Mouse (Mus musculus) intestine, embryonic 15.5 days (tissue): ENCODE data around the gene Synj2. TPM values are rescaled to one million over a fixed set of nuclear protein-coding genes. Genes with fewer than 3 reads are reported as not detected.

Source experiments
- ATAC-seq: fragments of 200-750 bp; cut with Nextera tagmentation; 2 replicates; pipeline ENCODE4 v1.8.0; 2017; ENCODE audit warnings: moderate TSS enrichment, moderate library complexity
- H3K27ac ChIP-seq: fragments of 300-500 bp; sonication (generic); 2 replicates; pipeline ENCODE4 v1.5.1; 2015; ENCODE audit warnings: mild to moderate bottlenecking, inconsistent platforms
- H3K27me3 ChIP-seq: fragments of 300-500 bp; sonication (generic); replicated peaks from 2 replicates; pipeline ENCODE4 v1.6.1; 2015; ENCODE audit warnings: inconsistent platforms
- H3K36me3 ChIP-seq: fragments of 300-500 bp; sonication (generic); 2 replicates; pipeline ENCODE4 v1.6.1; 2015; ENCODE audit warnings: inconsistent platforms
- H3K4me1 ChIP-seq: fragments of 300-500 bp; sonication (generic); replicated peaks from 2 replicates; pipeline ENCODE4 v1.6.1; 2015; ENCODE audit warnings: inconsistent platforms
- H3K4me2 ChIP-seq: fragments of 300-500 bp; sonication (generic); replicated peaks from 2 replicates; pipeline ENCODE4 v1.6.1; 2015; ENCODE audit warnings: mild to moderate bottlenecking, inconsistent platforms
- H3K4me3 ChIP-seq: fragments of 300-500 bp; sonication (generic); replicated peaks from 2 replicates; pipeline ENCODE4 v1.5.1; 2015; ENCODE audit warnings: inconsistent platforms
- H3K9ac ChIP-seq: fragments of 300-500 bp; sonication (generic); 2 replicates; pipeline ENCODE4 v1.6.1; 2015; ENCODE audit warnings: inconsistent platforms
- H3K9me3 ChIP-seq: fragments of 300-500 bp; sonication (generic); 2 replicates; pipeline ENCODE4 v1.6.1; 2016; ENCODE audit warnings: inconsistent platforms
- WGBS: fragments of 180-500 bp; shearing (Covaris S2); methylation state at CpG from one replicate; pipeline ENCODE4 v1.1.7; 2015; 5-methylcytosine and 5-hydroxymethylcytosine counted together
- polyA plus RNA-seq: library from polyadenylated mRNA; unstranded; fragments of >200 nt; fragmentation: Nextera tagmentation; extraction: Ambion mirVana; gene quantifications from 2 replicates; pipeline ENCODE4 v1.2.1, GENCODE M21; 2015

The Synj2 gene
- polyA plus RNA-seq, 1 experiment from 2014 or later: 4.8 TPM

DNA sequence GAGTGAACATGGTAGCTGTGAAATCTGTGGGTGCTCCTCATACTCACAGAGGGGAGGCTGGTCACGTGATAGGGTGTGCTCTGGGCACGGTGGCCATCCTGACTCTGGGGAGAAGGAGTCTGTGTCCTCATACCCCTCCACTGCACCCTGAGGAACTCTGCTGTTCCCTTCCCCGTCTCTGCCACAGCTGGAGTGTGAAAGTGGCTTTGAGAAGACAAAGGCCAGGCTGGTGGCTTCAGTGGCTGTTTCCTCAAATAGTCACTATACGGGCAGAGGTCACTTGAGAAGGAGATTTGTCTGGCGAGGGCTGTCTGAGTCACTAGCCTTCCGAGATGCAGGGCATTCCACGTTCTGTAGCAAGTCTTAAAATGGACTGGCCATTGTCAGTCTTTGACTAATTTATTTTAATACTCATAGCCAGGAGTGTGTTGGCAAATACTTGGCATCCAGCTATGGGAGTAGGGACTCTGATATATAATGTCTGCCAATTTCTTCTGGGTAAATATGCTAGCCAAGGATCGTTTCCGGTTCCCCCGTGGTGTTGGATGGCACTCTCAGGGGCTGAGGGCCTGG, 37.5 kb downstream of the Synj2 start:
- H3K36me3 ChIP-seq: no peaks in the 10 kb centered on the region
- WGBS: 63% methylated on average over 10 of the region's 10 CpGs
- no peak overlapping the region for H3K4me2 ChIP-seq
- H3K27ac ChIP-seq: 0 out of 2 replicates have a peak overlapping the region, but pooled peaks have one; percentile 17
- no peaks in the 10 kb centered on the region for H3K9me3 ChIP-seq
- H3K4me3 ChIP-seq: no peak overlapping the region
- no peak for ATAC-seq
- H3K9ac ChIP-seq: no peak overlapping the region
- H3K27me3 ChIP-seq: no peaks in the 10 kb centered on the region
- peaks cover 36% of the 10 kb centered on the region for H3K4me1 ChIP-seq

DNA sequence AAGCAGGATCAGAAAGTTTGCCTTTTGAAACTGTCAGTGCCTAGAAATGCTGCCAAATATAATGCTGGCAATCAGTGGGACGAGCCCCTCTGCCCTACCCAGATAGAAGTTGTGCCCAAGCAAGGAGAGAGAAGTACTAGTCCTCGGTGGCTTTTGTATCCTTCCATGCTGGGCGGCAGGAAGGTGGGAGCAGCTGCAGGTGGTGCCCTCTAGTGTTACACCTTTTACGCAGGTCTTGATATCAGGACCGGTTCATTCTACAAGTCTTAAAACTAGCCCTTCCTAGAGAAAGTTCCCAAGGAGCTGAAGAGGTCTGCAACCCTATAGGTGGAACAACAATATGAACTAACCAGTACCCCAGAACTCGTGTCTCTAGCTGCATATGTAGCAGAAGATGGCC, 39.8 kb downstream of the Synj2 start:
- Histone ChIP-seq H3K4me2 (no peak overlapping the region), H3K27me3 (no peaks in the 10 kb centered on the region), H3K36me3 (no peaks in the 10 kb centered on the region), H3K9me3 (no peaks in the 10 kb centered on the region), H3K4me3 (no peak overlapping the region), H3K27ac (no peak overlapping the region), H3K4me1 (peaks cover 30% of the 10 kb centered on the region), H3K9ac (no peak overlapping the region)
- 40% methylated on average over 6 of the region's 6 CpGs for whole genome bisulfite sequencing
- ATAC-seq: no peak

DNA sequence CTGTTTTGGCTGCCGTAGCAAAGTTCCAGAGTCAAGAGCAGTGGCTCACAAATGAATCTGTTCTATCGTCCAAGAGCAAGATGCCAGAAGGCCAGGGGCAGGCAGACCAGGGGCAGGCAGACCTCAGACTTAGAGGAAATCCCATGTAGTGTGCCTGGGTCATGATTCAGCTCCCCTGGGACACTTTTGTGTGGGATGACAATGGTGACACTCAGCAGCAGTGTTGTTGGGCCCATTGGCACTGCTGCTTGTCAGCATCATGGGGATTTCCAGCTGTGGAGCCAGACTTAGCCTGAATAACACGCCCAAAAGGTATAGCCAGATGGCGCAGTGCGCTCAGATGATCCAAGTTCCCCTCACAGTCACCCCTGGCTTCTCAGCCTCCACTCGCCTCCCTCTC, 42.1 kb downstream of the Synj2 start:
- peaks cover 16% of the 10 kb centered on the region for H3K4me1 ChIP-seq
- no peaks in the 10 kb centered on the region for H3K36me3 ChIP-seq

GRCm38 (mm10) chr17:5983901-5984300, 42.8 kb downstream of the Synj2 start:
- Histone ChIP-seq H3K36me3 (no peaks in the 10 kb centered on the region), H3K27ac (no peak overlapping the region), H3K27me3 (no peaks in the 10 kb centered on the region), H3K9ac (no peak overlapping the region), H3K4me2 (no peak overlapping the region), H3K4me1 (peaks cover 12% of the 10 kb centered on the region; the same call in 1 of the 2 replicates), H3K9me3 (no peaks in the 10 kb centered on the region), H3K4me3 (no peak overlapping the region)
- 79% methylated on average over 6 of the region's 6 CpGs for WGBS
- no peak for ATAC-seq

More for the DNA sequence above, 42.1 kb downstream of the Synj2 start:
- H3K4me2 ChIP-seq: no peak overlapping the region
- H3K4me3 ChIP-seq: no peak overlapping the region
- no peak for ATAC-seq
- H3K9ac ChIP-seq: no peak overlapping the region
- H3K27me3 ChIP-seq: no peaks in the 10 kb centered on the region
- H3K9me3 ChIP-seq: no peaks in the 10 kb centered on the region
- H3K27ac ChIP-seq: no peak overlapping the region
- WGBS: 81% methylated on average over 6 of the region's 6 CpGs

DNA sequence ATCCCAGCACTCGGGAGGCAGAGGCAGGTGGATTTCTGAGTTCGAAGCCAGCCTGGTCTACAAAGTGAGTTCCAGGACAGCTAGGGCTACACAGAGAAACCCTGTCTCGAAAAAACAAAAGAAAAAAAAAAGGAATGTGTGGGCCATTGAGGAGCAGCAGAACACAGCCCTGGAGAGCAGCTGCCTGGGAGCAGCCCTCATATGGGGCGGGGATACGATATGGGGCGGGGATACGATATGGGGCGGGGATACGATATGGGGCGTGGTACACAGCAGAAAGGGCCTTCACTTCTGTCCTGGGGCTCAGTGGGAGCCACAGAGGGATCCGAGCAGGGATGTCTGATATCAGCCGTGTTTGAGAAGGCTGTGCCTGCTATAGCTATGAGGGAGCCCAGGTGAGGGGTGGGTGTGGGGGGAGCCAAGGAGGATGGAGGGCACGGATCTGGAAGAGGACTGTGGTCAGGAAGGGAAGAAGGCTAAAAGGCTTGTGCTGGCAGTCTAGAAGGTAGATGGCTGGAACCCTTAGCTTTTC, 43.7 kb downstream of the Synj2 start:
- no peak overlapping the region for H3K4me3 ChIP-seq
- peaks cover 11% of the 10 kb centered on the region; the same call in 1 of the 2 replicates for H3K4me1 ChIP-seq
- H3K27me3 ChIP-seq: no peaks in the 10 kb centered on the region
- H3K4me2 ChIP-seq: no peak overlapping the region
- 73% methylated on average over 13 of the region's 13 CpGs for WGBS
- 0 out of 2 replicates have a peak, but pooled peaks have one; percentile 39 for ATAC-seq
- no peaks in the 10 kb centered on the region for H3K36me3 ChIP-seq
- no peak overlapping the region for H3K9ac ChIP-seq
- H3K27ac ChIP-seq: no peak overlapping the region
- H3K9me3 ChIP-seq: no peaks in the 10 kb centered on the region

DNA sequence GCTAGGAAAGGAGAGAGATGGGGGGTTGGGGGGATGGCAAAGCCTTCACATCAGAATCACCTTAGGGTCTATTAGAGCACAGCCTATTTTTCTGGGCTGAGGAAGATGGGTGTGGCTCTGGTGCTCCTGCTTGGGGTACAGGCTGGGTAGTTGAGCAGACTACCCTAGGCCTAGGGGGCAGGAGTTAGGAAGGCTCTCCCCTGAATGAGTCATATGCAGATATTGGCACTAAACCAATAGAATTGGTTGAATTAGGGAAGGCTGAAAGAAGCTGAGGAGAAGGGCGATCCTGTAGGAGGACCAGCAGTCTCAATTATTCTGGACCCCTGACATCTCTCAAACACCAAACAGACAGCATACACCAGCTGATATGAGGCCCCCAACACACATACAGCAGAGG, 44.2 kb downstream of the Synj2 start:
- H3K27ac ChIP-seq: no peak overlapping the region
- no peak overlapping the region for H3K9ac ChIP-seq
- no peaks in the 10 kb centered on the region for H3K9me3 ChIP-seq
- no peak overlapping the region for H3K4me2 ChIP-seq
- peaks cover 11% of the 10 kb centered on the region; the same call in 1 of the 2 replicates for H3K4me1 ChIP-seq
- H3K4me3 ChIP-seq: no peak overlapping the region
- ATAC-seq: no peak
- no peaks in the 10 kb centered on the region for H3K27me3 ChIP-seq
- WGBS: 81% methylated on average over 1 of the region's 1 CpGs
- H3K36me3 ChIP-seq: peaks cover 3% of the 10 kb centered on the region; the same call in 1 of the 2 replicates

- H3K4me3 ChIP-seq: no peak overlapping the region
- no peaks in the 10 kb centered on the region for H3K27me3 ChIP-seq
- peaks cover 11% of the 10 kb centered on the region; the same call in 1 of the 2 replicates for H3K4me1 ChIP-seq
- H3K36me3 ChIP-seq: peaks cover 5% of the 10 kb centered on the region; the same call in 1 of the 2 replicates
- no peaks in the 10 kb centered on the region for H3K9me3 ChIP-seq
- no peak for ATAC-seq
- no peak overlapping the region for H3K9ac ChIP-seq
- WGBS: 43% methylated on average over 11 of the region's 11 CpGs
- H3K4me2 ChIP-seq: no peak overlapping the region
- H3K27ac ChIP-seq: no peak overlapping the region
Observed at GRCm38 (mm10) chr17:5987271-5988056, 46.4 kb downstream of the Synj2 start.

DNA sequence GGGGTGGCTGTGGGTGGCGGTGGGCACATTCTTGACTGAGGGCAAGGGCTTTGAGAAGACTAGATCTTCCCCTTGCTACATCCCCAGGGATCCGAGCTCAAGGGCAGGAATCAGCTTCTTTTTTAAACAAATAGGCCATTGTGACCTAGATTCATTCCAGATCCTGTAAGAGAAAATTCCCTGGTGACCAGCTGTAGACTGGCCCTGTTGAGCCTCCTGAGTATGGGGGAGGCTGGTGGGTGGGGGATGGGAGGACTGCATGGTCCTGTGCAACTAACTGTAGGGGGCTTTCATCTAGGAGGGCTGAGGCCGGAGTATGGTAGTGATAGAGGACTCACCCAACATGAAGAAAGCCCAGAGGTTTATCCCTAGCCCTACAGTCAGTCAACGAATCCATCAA, 47.0 kb downstream of the Synj2 start:
- Histone ChIP-seq H3K4me1 (peaks cover 11% of the 10 kb centered on the region; the same call in 1 of the 2 replicates), H3K4me3 (no peak overlapping the region), H3K27me3 (no peaks in the 10 kb centered on the region), H3K9ac (no peak overlapping the region), H3K9me3 (no peaks in the 10 kb centered on the region), H3K36me3 (peaks cover 5% of the 10 kb centered on the region; the same call in 1 of the 2 replicates), H3K27ac (no peak overlapping the region), H3K4me2 (no peak overlapping the region)
- no peak for ATAC-seq
- 73% methylated on average over 4 of the region's 4 CpGs for WGBS

DNA sequence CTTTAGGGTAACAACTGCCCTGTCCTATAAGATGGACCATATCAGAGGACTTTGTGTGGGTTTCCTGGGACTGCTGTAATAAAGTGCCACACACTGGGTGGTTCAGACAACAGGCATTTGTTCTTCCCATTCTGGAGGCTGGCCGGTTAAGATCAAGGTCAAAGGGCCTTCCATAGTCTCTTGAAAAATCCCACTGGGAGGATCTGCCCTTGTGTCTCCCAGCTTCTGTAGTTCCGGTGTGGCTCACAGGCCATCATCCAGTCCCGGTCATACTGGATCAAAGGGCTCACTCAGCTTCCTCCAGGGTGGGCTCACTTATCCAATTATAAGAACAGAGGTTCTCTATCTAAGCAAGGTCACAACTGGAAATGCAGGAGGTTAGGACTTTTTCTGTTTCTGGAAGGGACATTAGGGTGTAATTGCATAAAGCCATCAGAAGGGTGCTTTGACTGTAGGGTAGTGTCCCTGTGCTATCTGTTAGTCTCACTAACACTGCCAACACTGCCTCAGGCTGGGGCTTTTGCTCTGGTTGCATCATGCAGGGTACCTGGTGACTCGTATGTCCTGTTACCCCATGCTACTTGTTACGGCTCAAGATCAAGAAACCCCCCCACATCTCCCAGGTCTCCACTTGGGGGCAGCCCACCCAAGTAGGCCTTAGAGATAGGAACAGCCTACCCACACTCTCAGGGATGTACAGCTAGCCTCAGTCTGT, 51.9 kb downstream of the Synj2 start:
- 83% methylated on average over 5 of the region's 5 CpGs for WGBS
- Histone ChIP-seq H3K4me3 (no peak overlapping the region), H3K4me2 (no peak overlapping the region), H3K27ac (no peak overlapping the region), H3K36me3 (peaks cover 5% of the 10 kb centered on the region; the same call in 1 of the 2 replicates), H3K9me3 (no peaks in the 10 kb centered on the region), H3K4me1 (0 out of 2 replicates have a peak, but pooled peaks cover 3% of the 10 kb centered on the region), H3K9ac (no peak overlapping the region), H3K27me3 (no peaks in the 10 kb centered on the region)
- no peak for ATAC-seq

DNA sequence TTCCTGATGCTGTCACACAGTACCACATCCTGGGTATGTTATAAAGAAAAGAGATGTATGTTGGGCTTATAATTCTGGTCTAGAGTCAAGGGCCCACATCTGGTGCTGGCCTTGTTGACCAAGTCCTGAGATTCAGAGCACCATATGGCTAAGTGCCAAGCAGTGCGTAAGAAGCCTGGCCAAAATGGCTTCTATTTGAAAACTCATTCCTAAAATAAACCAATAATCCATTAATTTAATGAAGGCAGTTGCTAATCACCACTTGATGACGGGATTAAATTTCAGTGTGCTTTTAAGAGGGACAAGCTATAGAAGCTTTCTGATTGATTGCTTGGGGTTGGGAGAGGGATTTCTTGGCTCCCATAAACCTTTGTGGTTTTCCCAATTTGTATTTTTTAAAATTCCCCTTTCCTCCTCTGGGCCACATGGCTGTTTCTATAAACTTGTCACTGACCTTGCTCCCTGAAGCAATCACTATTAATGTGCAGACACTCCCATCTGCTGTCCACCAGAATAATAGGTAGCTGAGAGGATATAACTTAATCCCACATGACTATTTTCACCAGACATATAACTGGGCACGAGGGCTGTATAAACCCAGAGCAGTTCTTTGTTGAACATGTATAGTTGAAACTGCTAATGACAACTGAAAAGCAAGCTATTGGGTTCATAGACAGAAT, 52.6 kb downstream of the Synj2 start:
- Histone ChIP-seq H3K9me3 (no peaks in the 10 kb centered on the region), H3K9ac (no peak overlapping the region), H3K4me1 (0 out of 2 replicates have a peak, but pooled peaks cover 3% of the 10 kb centered on the region), H3K4me2 (no peak overlapping the region), H3K27ac (no peak overlapping the region), H3K4me3 (no peak overlapping the region), H3K27me3 (no peaks in the 10 kb centered on the region), H3K36me3 (peaks cover 5% of the 10 kb centered on the region; the same call in 1 of the 2 replicates)
- WGBS: 62% methylated on average over 3 of the region's 3 CpGs
- ATAC-seq: no peak

DNA sequence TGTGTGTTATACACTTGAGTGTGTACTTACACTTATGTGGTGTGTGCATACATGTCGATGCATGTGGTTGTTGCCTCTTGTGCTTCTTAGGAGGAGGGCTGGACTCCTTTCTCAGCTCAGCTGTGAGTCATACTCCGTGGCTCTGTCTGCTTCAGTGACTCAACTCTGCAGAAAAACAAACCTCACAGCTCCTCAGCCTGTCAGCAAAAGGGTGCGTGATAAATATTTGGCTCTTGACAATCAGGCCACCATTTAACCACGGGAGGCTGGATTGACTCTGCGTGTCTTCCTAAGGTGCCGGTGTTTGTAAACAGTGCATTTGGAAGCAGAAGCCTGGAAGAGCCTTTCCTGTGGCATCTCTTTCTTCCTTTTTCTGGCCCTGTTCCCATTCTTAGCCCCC, 53.5 kb downstream of the Synj2 start:
- Histone ChIP-seq H3K9ac (no peak overlapping the region), H3K9me3 (no peaks in the 10 kb centered on the region), H3K27me3 (no peaks in the 10 kb centered on the region), H3K4me1 (0 out of 2 replicates have a peak, but pooled peaks cover 3% of the 10 kb centered on the region), H3K4me2 (no peak overlapping the region), H3K27ac (no peak overlapping the region), H3K4me3 (no peak overlapping the region), H3K36me3 (peaks cover 5% of the 10 kb centered on the region; the same call in 1 of the 2 replicates)
- ATAC-seq: no peak
- WGBS: 51% methylated on average over 6 of the region's 6 CpGs
